Mouse (Mus musculus) midbrain, embryonic 15.5 days (tissue): ENCODE data around the gene Fam171b. TPM values are rescaled to one million over a fixed set of nuclear protein-coding genes. Genes with fewer than 3 reads are reported as not detected.

Experiments
- ATAC-seq: fragments of 200-750 bp; cut with Nextera tagmentation; replicated peaks from 2 replicates; pipeline ENCODE4 v1.8.0; 2017; ENCODE audit warnings: moderate TSS enrichment
- H3K27ac ChIP-seq: fragments of 300-500 bp; sonication (generic); 2 replicates; pipeline ENCODE4 v1.5.1; 2015; ENCODE audit warnings: mild to moderate bottlenecking, inconsistent platforms
- H3K27me3 ChIP-seq: fragments of 300-500 bp; sonication (generic); replicated peaks from 2 replicates; pipeline ENCODE4 v1.6.1; 2015; ENCODE audit warnings: inconsistent platforms
- H3K36me3 ChIP-seq: fragments of 300-500 bp; sonication (generic); replicated peaks from 2 replicates; pipeline ENCODE4 v1.6.1; 2015; ENCODE audit warnings: inconsistent platforms
- H3K4me1 ChIP-seq: fragments of 300-500 bp; sonication (generic); 2 replicates; pipeline ENCODE4 v1.6.1; 2015; ENCODE audit warnings: inconsistent platforms
- H3K4me2 ChIP-seq: fragments of 300-500 bp; sonication (generic); 2 replicates; pipeline ENCODE4 v1.6.1; 2015; ENCODE audit warnings: inconsistent platforms, mild to moderate bottlenecking, moderate library complexity
- H3K4me3 ChIP-seq: fragments of 300-500 bp; sonication (generic); 2 replicates; pipeline ENCODE4 v1.5.1; 2015; ENCODE audit warnings: mild to moderate bottlenecking, inconsistent platforms
- H3K9ac ChIP-seq: fragments of 300-500 bp; sonication (generic); 2 replicates; pipeline ENCODE4 v1.6.1; 2015; ENCODE audit warnings: mild to moderate bottlenecking, inconsistent platforms
- H3K9me3 ChIP-seq: fragments of 300-500 bp; sonication (generic); 2 replicates; pipeline ENCODE4 v1.6.1; 2016; ENCODE audit warnings: inconsistent platforms
- WGBS: fragments of 180-500 bp; shearing (Covaris S2); methylation state at CpG from one replicate; pipeline ENCODE4 v1.1.7; 2015; ENCODE audit warnings: mixed read lengths; 5-methylcytosine and 5-hydroxymethylcytosine counted together
- polyA plus RNA-seq: library from polyadenylated mRNA; unstranded; fragments of >200 nt; fragmentation: Nextera tagmentation; extraction: Ambion mirVana; gene quantifications from 2 replicates; pipeline ENCODE4 v1.2.1, GENCODE M21; 2015

The Fam171b gene
- 75.9 and 82.2 TPM in 2 replicates for polyA plus RNA-seq

DNA sequence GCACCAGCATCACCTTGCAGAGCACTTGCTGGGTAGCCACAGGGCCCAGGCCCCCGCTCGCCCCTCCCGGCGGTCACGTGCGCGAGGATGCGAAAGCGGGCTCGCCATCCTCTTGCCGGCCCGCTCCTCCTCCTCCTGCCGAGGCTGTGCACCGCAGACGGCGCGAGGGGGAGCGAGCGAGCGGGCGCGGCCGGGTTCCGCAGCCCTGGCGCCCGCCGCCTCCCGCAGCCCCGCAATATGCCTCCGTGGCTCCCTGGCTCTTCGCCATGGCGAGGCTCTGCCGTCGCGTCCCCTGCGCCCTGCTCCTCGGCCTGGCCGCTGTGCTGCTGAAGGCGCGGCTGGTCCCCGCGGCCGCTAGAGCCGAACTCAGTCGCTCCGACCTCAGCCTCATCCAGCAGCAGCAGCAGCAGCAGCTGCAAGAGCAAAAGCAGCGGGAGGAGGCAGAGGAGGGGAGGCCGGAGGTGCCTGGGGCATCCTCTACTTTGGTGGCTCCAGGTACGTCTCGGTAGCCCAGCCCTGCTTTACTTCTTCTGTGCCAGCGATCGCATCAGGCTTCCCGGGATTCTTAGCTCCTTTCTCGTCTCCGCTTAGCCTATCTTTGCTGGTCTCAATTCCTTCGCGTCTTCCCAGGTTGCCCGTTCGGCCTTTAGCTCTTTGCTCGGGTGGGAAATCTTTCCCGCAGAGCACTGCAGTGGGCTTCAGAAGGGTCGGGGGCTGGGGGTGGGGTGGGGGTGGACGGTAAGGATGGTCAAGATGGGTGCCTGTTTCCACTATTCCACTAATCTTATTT lies at the start of gene Fam171b:
Fam171b (plus strand) TSS at position 154 of the 790 bp plus-strand sequence.
- WGBS, result under 1% methylated on average over 58 of the region's 63 CpGs

DNA sequence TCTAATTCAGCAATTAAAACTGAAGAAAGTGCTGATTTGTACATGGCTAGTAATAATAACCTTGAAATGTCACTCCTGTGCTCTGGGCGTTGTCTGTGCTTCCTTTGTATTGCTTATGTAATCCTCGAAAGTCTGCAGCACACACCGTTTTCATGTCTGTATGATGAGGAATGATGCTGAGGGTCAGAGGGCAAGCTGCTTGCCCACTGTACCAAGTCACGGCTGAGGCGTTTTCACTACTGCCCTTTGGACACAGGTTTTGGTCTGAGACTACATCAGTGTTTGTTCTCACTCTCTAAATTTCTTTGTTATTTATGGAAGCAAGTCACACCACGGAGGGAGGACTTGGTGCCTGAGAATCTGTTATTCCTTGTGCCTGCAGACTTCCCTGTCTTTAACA lies 46.4 kb upstream of the Fam171b start:
- no peak overlapping the region for H3K4me2 ChIP-seq
- no peaks in the 10 kb centered on the region for H3K4me1 ChIP-seq
- H3K9me3 ChIP-seq, result no peaks in the 10 kb centered on the region
- no peak for ATAC-seq
- H3K27ac ChIP-seq, result no peak overlapping the region
- 86% methylated on average over 6 of the region's 6 CpGs for WGBS
- no peak overlapping the region for H3K4me3 ChIP-seq
- no peaks in the 10 kb centered on the region for H3K27me3 ChIP-seq
- H3K9ac ChIP-seq, result no peak overlapping the region
- no peaks in the 10 kb centered on the region for H3K36me3 ChIP-seq

More for the DNA sequence above, at the start of gene Fam171b:
- ATAC-seq, result peak; percentile 95
- H3K9me3 ChIP-seq, result no peaks in the 10 kb centered on the region
- peak within 1 kb of the TSS; percentile 54 for H3K4me2 ChIP-seq
- H3K36me3 ChIP-seq, result no peaks in the 10 kb centered on the region
- H3K27me3 ChIP-seq, result no peaks in the 10 kb centered on the region
- peaks cover 24% of the 10 kb centered on the region for H3K4me1 ChIP-seq
- H3K27ac ChIP-seq, result peak within 1 kb of the TSS; percentile 100
- H3K9ac ChIP-seq, result peak within 1 kb of the TSS; percentile 100
- H3K4me3 ChIP-seq, result peak within 1 kb of the TSS; percentile 94

DNA sequence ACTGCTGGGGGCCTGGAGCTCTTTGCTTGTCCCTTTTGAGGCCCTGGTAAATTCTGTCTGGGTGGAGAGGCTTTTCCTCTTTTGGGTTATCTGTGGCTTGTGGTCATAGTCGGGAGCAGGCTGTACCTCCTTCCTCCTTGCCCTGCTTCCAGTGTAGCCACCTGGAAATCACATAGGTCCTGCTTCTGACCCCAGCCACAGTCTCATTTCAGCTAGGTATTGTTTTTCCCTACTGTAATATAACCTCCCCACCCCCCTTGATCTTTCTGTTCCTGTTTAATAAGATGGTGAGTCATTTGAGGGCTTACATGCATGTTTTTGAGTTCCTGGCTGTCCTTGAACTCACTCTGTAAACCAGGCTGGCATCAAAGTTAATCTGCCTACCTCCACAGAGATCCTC lies 45.6 kb upstream of the Fam171b start:
- H3K27me3 ChIP-seq, result no peaks in the 10 kb centered on the region
- WGBS, result 87% methylated on average over 1 of the region's 1 CpGs
- no peak for ATAC-seq
- H3K9ac ChIP-seq, result no peak overlapping the region
- H3K9me3 ChIP-seq, result no peaks in the 10 kb centered on the region
- H3K36me3 ChIP-seq, result no peaks in the 10 kb centered on the region
- no peak overlapping the region for H3K4me2 ChIP-seq
- no peak overlapping the region for H3K4me3 ChIP-seq
- no peak overlapping the region for H3K27ac ChIP-seq
- H3K4me1 ChIP-seq, result no peaks in the 10 kb centered on the region

DNA sequence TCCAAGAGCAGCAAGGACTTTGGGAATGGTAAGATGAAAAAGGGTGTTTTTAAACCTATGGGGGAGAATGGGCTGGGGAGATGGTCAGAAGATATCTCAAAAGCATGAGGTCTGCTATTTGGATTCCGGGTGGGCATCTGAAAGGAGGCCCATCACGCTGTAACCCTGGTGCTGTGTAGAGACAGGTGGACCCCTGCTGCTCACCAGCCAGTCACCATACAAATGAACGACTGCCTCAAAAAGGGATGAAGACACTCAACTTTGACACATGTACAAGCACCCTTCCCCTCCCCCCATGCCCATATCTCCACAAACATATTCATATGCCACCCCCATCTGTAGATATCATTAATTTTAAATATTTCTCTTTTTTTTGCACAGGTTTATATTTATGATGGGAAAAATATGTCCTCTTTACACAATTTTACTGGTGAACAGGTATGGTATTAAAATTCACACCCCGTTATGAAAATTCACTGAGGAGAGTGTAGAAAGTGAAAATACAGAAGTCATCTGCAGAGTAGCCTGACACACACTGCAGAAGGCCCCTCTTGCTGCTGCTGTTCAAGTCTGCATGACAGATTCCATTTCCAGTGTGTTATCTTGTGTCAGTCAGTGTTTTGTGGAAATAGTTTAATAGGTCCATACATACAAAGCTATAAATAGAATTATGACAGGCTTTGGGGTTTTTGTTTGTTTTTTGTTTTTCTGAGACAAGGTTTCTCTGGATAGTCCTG lies 44.0 kb upstream of the Fam171b start:
- no peak for ATAC-seq
- Histone ChIP-seq H3K4me2 (no peak overlapping the region), H3K27me3 (no peaks in the 10 kb centered on the region), H3K4me1 (no peaks in the 10 kb centered on the region), H3K36me3 (no peaks in the 10 kb centered on the region), H3K27ac (no peak overlapping the region), H3K9ac (no peak overlapping the region), H3K9me3 (no peaks in the 10 kb centered on the region), H3K4me3 (no peak overlapping the region)
- WGBS, result 88% methylated on average over 4 of the region's 4 CpGs

DNA sequence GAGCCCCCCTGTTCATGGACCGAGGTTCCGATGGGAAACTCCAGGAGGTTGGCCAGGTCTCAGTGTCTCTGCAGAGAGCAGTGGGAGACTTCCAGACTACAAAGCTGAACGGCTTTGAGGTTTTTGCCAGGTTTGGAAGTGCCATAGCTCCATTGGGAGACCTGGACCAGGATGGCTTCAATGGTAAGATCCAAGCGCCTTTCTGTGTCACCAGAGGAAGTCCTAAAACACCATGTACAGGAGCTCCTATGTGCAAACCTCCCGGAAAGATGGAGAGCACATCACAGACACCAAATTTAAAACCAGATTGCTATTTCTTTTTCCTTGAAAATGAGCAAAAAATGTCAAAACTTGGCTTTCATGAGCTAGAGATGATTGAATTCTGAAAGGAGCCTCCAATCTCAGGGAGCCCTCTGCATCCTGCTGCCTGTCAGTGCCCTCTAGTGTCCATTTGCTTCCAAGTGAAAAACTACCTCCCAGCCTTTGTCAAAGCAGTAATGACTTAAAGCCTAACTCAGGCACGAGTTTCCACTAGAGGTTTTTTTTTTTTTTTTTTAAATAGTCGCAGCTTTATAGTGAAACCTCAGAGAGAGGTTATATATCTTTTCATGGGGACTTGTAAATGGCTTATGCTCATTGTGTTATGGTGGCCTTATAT lies 41.2 kb upstream of the Fam171b start:
- no peak for ATAC-seq
- H3K27ac ChIP-seq, result no peak overlapping the region
- no peak overlapping the region for H3K4me2 ChIP-seq
- 62% methylated on average over 7 of the region's 7 CpGs for WGBS
- no peaks in the 10 kb centered on the region for H3K27me3 ChIP-seq
- H3K4me3 ChIP-seq, result no peak overlapping the region
- no peaks in the 10 kb centered on the region for H3K4me1 ChIP-seq
- H3K9me3 ChIP-seq, result no peaks in the 10 kb centered on the region
- H3K36me3 ChIP-seq, result no peaks in the 10 kb centered on the region
- H3K9ac ChIP-seq, result no peak overlapping the region

DNA sequence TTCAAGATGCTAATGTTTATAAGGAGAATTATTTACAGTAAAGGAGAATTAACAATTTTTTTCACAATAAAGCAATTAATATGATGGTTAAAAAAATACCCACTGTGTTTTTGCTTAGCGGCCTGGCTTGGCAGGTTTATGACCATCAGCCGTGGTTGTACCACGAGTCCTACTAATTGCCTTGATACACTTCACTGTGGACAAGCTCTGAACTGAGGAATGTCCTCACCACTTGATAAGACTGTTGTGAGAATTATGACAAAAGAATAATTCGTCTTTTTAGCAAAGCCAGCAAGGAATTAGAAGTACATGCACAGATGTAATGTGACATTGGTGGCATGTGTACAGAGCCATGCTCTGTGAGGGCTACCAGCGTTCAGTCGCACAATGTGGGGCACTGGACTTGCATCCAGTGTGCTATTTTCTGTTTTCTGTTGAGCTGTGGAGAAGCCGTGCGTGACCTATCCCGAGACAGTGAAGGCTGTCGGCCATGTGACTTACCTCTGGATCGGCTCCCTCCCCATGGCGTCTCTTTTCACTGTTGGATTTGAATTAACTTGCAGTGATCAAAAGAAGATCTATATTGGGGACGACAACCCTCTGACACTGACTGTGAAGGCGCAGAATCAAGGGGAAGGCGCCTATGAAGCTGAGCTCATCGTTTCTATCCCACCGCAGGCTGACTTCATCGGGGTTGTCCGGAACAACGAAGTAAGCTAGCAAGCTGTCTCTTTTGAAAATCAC lies 20.9 kb upstream of the Fam171b start:
- Histone ChIP-seq H3K36me3 (no peaks in the 10 kb centered on the region), H3K4me3 (peak overlapping the region; percentile 22), H3K9ac (no peak overlapping the region), H3K4me2 (peak overlapping the region; percentile 39), H3K27ac (peak overlapping the region; percentile 63), H3K27me3 (no peaks in the 10 kb centered on the region), H3K4me1 (peaks cover 7% of the 10 kb centered on the region), H3K9me3 (no peaks in the 10 kb centered on the region)
- 31% methylated on average over 20 of the region's 20 CpGs for WGBS
- peak; percentile 95 for ATAC-seq

DNA sequence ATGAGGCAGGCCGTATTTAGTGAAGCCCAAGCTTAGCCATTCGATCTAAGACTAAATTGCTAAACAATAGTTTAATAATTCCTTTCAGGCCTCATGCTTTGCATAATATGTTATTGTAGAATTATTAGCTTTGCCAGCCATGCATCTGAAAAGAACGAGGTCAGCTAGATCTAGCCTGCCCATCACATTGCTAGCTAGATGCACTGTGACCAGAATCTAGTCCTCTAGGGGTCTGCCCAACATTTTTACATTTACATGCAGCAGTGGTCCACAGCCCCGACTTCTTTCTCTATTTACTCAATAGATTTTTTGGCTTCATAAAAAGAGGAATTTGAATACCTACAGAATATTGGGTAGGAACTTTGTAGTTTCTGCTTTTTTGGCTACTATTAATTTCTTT lies 20.3 kb upstream of the Fam171b start:
- peak; percentile 74 for ATAC-seq
- peak overlapping the region; percentile 39 for H3K4me2 ChIP-seq
- peak overlapping the region; percentile 63 for H3K27ac ChIP-seq
- no peaks in the 10 kb centered on the region for H3K9me3 ChIP-seq
- H3K9ac ChIP-seq, result no peak overlapping the region
- no peaks in the 10 kb centered on the region for H3K36me3 ChIP-seq
- no peaks in the 10 kb centered on the region for H3K27me3 ChIP-seq
- H3K4me3 ChIP-seq, result peak overlapping the region; percentile 22
- H3K4me1 ChIP-seq, result peaks cover 7% of the 10 kb centered on the region
- 32% methylated on average over 4 of the region's 4 CpGs for WGBS

DNA sequence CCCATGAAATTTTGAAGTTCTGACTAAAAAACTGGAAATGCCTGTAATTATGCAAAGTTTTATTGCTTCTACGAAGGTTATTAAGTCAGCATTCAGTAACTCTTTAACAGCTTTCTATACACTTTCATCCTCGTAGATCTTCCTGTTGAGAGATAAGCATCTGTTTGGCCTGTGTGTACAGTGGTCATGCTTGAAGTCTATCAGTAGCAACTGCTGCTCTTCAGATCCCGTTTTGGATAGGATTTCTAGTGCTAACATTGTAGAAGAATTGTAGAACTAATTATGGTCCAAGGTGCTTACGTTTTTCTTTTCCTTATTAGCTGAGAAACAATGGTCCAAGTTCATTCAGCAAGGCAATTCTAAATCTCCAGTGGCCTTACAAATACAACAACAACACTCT lies 16.7 kb upstream of the Fam171b start:
- Histone ChIP-seq H3K36me3 (no peaks in the 10 kb centered on the region), H3K4me2 (no peak overlapping the region), H3K9me3 (no peaks in the 10 kb centered on the region), H3K4me3 (no peak overlapping the region), H3K27ac (no peak overlapping the region), H3K27me3 (no peaks in the 10 kb centered on the region), H3K4me1 (peaks cover 7% of the 10 kb centered on the region), H3K9ac (no peak overlapping the region)
- WGBS, result 88% methylated on average over 4 of the region's 4 CpGs
- no peak for ATAC-seq

DNA sequence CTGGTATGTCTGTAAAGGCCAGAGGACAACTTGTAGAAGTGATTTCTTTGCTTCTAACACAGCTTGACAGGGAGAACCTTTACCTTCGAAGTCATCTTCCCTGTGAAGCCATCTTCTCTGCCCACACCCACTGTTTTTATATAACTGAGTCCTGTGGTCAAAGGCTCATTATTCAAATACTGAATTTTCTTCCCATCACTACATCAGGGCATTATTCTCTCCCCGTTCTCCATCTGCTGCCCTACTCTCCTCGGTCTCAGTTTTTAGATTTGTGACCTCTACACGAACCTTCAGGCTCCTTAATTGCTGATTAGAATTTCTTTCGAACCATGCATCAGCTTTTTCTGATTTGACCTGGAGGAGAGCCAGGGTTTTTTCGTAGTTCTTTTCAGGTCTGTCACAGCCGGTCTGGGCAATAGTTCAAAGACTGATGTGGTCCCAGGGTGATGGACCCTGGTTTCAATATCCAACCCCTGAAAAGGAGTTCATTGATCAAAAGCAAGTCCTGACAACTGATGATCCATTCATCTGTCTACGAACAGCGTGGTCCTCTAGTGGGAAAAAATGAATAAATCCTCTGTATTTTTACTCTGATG lies 14.4 kb upstream of the Fam171b start:
- H3K9ac ChIP-seq, result no peak overlapping the region
- H3K9me3 ChIP-seq, result no peaks in the 10 kb centered on the region
- WGBS, result 48% methylated on average over 9 of the region's 9 CpGs
- ATAC-seq, result peak; percentile 71
- H3K4me1 ChIP-seq, result no peaks in the 10 kb centered on the region
- H3K27ac ChIP-seq, result no peak overlapping the region
- no peak overlapping the region for H3K4me3 ChIP-seq
- H3K36me3 ChIP-seq, result no peaks in the 10 kb centered on the region
- no peak overlapping the region for H3K4me2 ChIP-seq
- no peaks in the 10 kb centered on the region for H3K27me3 ChIP-seq

DNA sequence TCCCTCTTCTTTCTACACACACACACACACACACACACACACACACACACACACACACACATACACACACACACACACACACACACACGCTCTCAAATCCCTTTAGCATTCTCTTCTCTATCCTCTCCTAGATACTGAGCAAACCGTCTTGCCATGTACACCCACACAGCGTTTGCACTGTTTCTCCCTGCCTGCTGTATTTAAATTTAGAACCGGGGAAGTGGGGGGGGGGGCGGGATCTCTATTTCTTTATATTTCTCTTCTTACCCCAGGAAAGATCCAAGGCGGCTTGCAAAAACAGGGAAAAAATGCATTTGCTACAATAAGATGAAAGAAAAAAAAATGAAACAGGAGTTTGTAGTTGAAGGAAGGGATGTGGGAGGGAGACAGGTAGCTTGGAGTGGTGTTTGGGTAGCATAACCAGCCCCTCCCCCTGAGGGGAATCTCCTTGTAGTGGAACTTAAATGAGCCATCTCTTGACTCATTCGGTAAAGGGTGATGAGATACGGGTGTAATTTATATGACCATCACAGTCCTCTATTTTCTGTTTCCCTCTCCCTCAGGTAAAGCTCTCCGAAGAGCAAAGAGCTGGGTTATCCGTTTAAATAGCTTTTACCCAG lies 947 bp downstream of the Fam171b start:
- WGBS, result 5% methylated on average over 10 of the region's 10 CpGs
- ATAC-seq, result peak; percentile 70
- Histone ChIP-seq H3K9ac (peak overlapping the region; percentile 100), H3K4me1 (peaks cover 29% of the 10 kb centered on the region), H3K36me3 (no peaks in the 10 kb centered on the region), H3K4me2 (peak overlapping the region; percentile 54), H3K9me3 (no peaks in the 10 kb centered on the region), H3K4me3 (peak overlapping the region; percentile 94), H3K27ac (peak overlapping the region; percentile 100), H3K27me3 (no peaks in the 10 kb centered on the region)

DNA sequence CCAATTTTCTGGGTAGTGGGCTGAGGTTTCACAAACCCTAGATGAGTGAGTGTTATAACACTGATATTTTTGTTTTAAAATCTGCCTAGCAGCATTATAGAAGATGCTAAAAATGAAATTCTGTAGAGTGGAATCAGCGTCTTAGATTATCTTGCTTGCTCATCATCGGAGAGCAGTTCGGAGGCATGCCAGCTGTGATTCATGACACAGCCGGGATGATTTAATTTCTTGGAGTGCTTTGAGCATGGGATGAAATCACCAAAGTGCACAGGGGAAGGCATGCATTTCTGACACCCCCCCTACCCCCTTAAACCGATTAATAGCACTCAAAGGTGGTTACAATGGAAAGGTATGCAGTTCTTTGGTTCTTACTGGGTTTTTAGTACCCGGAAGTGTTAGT lies 1.6 kb downstream of the Fam171b start:
- no peak for ATAC-seq
- peak overlapping the region; percentile 54 for H3K4me2 ChIP-seq
- H3K4me3 ChIP-seq, result peak overlapping the region; percentile 94
- no peaks in the 10 kb centered on the region for H3K9me3 ChIP-seq
- WGBS, result 16% methylated on average over 6 of the region's 6 CpGs
- peak overlapping the region; percentile 100 for H3K27ac ChIP-seq
- peaks cover 32% of the 10 kb centered on the region for H3K4me1 ChIP-seq
- peak overlapping the region; percentile 100 for H3K9ac ChIP-seq
- no peaks in the 10 kb centered on the region for H3K27me3 ChIP-seq
- H3K36me3 ChIP-seq, result no peaks in the 10 kb centered on the region
